Mouse (Mus musculus): Measurements from ENCODE around the gene Hist2h2bb. TPM values are rescaled to one million over a fixed set of nuclear protein-coding genes. Genes with fewer than 3 reads are reported as not detected.

Hist2h2bb gene
- polyA plus RNA-seq, 1 experiment from 2014 or later = 7.9 TPM

- Histone ChIP-seq H3K27me3 (ENCODE audit: control insufficient read depth, insufficient read depth, low read length) (no peaks in the 10 kb centered on the region), H3K4me2 (ENCODE audit: low read length) (peak overlapping the region; percentile 72), H3K4me3 (ENCODE audit: control insufficient read depth in 1 of 2, insufficient read depth in 1 of 2, low read depth in 1 of 2, low read length in 2 of 2) (no peak overlapping the region), H3K9ac (ENCODE audit: low read length) (peak overlapping the region; percentile 74; the same call in 1 of the 2 replicates), H3K36me3 (ENCODE audit: control insufficient read depth, insufficient read depth, low read length) (no peaks in the 10 kb centered on the region), H3K9me3 (ENCODE audit: control insufficient read depth, low read length) (no peaks in the 10 kb centered on the region), H3K4me1 (ENCODE audit: control insufficient read depth in 2 of 2, insufficient read depth in 2 of 2, low read length in 2 of 2) (peaks cover 4 to 28% of the 10 kb centered on the region in 2 experiments), H3K27ac (replicated peaks in 1 of 2; ENCODE audit: control insufficient read depth in 1 of 2, insufficient read depth in 1 of 2, low read depth in 2 of 2, low read length in 2 of 2) (0 out of 4 replicates have a peak overlapping the region, but pooled peaks of 1 of the 2 experiments have one; percentile 21)
- 64% methylated on average over 4 of the region's 4 CpGs for WGBS
- ATAC-seq (ENCODE audit: insufficient number of reproducible peaks, insufficient read depth, low FRiP score, low read depth) = no peak
These were observed 20.6 kb upstream of the Hist2h2bb start for GRCm38 (mm10) chr3:96249034-96249345.

GRCm38 (mm10) chr3:96250890-96251289, 18.7 kb upstream of the Hist2h2bb start:
- H3K27me3 ChIP-seq (ENCODE audit: control insufficient read depth, insufficient read depth, low read length) = no peaks in the 10 kb centered on the region
- H3K4me3 ChIP-seq (ENCODE audit: control insufficient read depth in 1 of 2, insufficient read depth in 1 of 2, low read depth in 1 of 2, low read length in 2 of 2) = no peak overlapping the region
- no peak for ATAC-seq (ENCODE audit: insufficient number of reproducible peaks, insufficient read depth, low FRiP score, low read depth)
- H3K9ac ChIP-seq (ENCODE audit: low read length) = no peak overlapping the region
- no peak overlapping the region for H3K4me2 ChIP-seq (ENCODE audit: low read length)
- H3K36me3 ChIP-seq (ENCODE audit: control insufficient read depth, insufficient read depth, low read length) = no peaks in the 10 kb centered on the region
- peaks cover 0 to 23% of the 10 kb centered on the region in 2 experiments; a peak in 3 of 4 replicates for H3K4me1 ChIP-seq (ENCODE audit: control insufficient read depth in 2 of 2, insufficient read depth in 2 of 2, low read length in 2 of 2)
- WGBS = 60% methylated on average over 3 of the region's 3 CpGs
- H3K27ac ChIP-seq (replicated peaks in 1 of 2; ENCODE audit: control insufficient read depth in 1 of 2, insufficient read depth in 1 of 2, low read depth in 2 of 2, low read length in 2 of 2) = 0 out of 4 replicates have a peak overlapping the region, but pooled peaks of 1 of the 2 experiments have one; percentile 14
- no peaks in the 10 kb centered on the region for H3K9me3 ChIP-seq (ENCODE audit: control insufficient read depth, low read length)

GRCm38 (mm10) chr3:96251787-96252186, 17.8 kb upstream of the Hist2h2bb start:
- Histone ChIP-seq H3K36me3 (ENCODE audit: control insufficient read depth, insufficient read depth, low read length) (no peaks in the 10 kb centered on the region), H3K4me3 (ENCODE audit: control insufficient read depth in 1 of 2, insufficient read depth in 1 of 2, low read depth in 1 of 2, low read length in 2 of 2) (no peak overlapping the region), H3K9me3 (ENCODE audit: control insufficient read depth, low read length) (no peaks in the 10 kb centered on the region), H3K9ac (ENCODE audit: low read length) (no peak overlapping the region), H3K27me3 (ENCODE audit: control insufficient read depth, insufficient read depth, low read length) (no peaks in the 10 kb centered on the region), H3K4me1 (ENCODE audit: control insufficient read depth in 2 of 2, insufficient read depth in 2 of 2, low read length in 2 of 2) (peaks cover 0 to 23% of the 10 kb centered on the region in 2 experiments; a peak in 3 of 4 replicates), H3K27ac (replicated peaks in 1 of 2; ENCODE audit: control insufficient read depth in 1 of 2, insufficient read depth in 1 of 2, low read depth in 2 of 2, low read length in 2 of 2) (no peak overlapping the region), H3K4me2 (ENCODE audit: low read length) (no peak overlapping the region)
- WGBS = 87% methylated on average over 3 of the region's 3 CpGs
- no peak for ATAC-seq (ENCODE audit: insufficient number of reproducible peaks, insufficient read depth, low FRiP score, low read depth)

- Histone ChIP-seq H3K36me3 (ENCODE audit: control insufficient read depth, insufficient read depth, low read length) (no peaks in the 10 kb centered on the region), H3K4me1 (ENCODE audit: control insufficient read depth in 2 of 2, insufficient read depth in 2 of 2, low read length in 2 of 2) (peaks cover 0 to under 1% of the 10 kb centered on the region in 2 experiments; a peak in 1 of 4 replicates), H3K27ac (replicated peaks in 1 of 2; ENCODE audit: control insufficient read depth in 1 of 2, insufficient read depth in 1 of 2, low read depth in 2 of 2, low read length in 2 of 2) (no peak overlapping the region), H3K4me3 (ENCODE audit: control insufficient read depth in 1 of 2, insufficient read depth in 1 of 2, low read depth in 1 of 2, low read length in 2 of 2) (no peak overlapping the region), H3K9me3 (ENCODE audit: control insufficient read depth, low read length) (no peaks in the 10 kb centered on the region), H3K4me2 (ENCODE audit: low read length) (no peak overlapping the region), H3K9ac (ENCODE audit: low read length) (peak overlapping the region; percentile 48; the same call in 1 of the 2 replicates), H3K27me3 (ENCODE audit: control insufficient read depth, insufficient read depth, low read length) (no peaks in the 10 kb centered on the region)
- no peak for ATAC-seq (ENCODE audit: insufficient number of reproducible peaks, insufficient read depth, low FRiP score, low read depth)
- 24% methylated on average over 10 of the region's 10 CpGs for WGBS
These were observed 14.7 kb upstream of the Hist2h2bb start for GRCm38 (mm10) chr3:96254683-96255355.

- H3K9ac ChIP-seq (ENCODE audit: low read length) = no peak overlapping the region
- no peaks in the 10 kb centered on the region for H3K4me1 ChIP-seq (ENCODE audit: control insufficient read depth in 2 of 2, insufficient read depth in 2 of 2, low read length in 2 of 2)
- H3K4me3 ChIP-seq (ENCODE audit: control insufficient read depth in 1 of 2, insufficient read depth in 1 of 2, low read depth in 1 of 2, low read length in 2 of 2) = no peak overlapping the region
- H3K27ac ChIP-seq (replicated peaks in 1 of 2; ENCODE audit: control insufficient read depth in 1 of 2, insufficient read depth in 1 of 2, low read depth in 2 of 2, low read length in 2 of 2) = no peak overlapping the region
- H3K36me3 ChIP-seq (ENCODE audit: control insufficient read depth, insufficient read depth, low read length) = no peaks in the 10 kb centered on the region
- H3K27me3 ChIP-seq (ENCODE audit: control insufficient read depth, insufficient read depth, low read length) = no peaks in the 10 kb centered on the region
- no peaks in the 10 kb centered on the region for H3K9me3 ChIP-seq (ENCODE audit: control insufficient read depth, low read length)
- no peak overlapping the region for H3K4me2 ChIP-seq (ENCODE audit: low read length)
- no peak for ATAC-seq (ENCODE audit: insufficient number of reproducible peaks, insufficient read depth, low FRiP score, low read depth)
- 75% methylated on average over 5 of the region's 5 CpGs for WGBS
These were observed 13.5 kb upstream of the Hist2h2bb start for GRCm38 (mm10) chr3:96255926-96256593.

GRCm38 (mm10) chr3:96257190-96257589, 12.4 kb upstream of the Hist2h2bb start:
- WGBS = 66% methylated on average over 3 of the region's 3 CpGs
- ATAC-seq (ENCODE audit: insufficient number of reproducible peaks, insufficient read depth, low FRiP score, low read depth) = no peak
- no peak overlapping the region for H3K4me2 ChIP-seq (ENCODE audit: low read length)
- H3K36me3 ChIP-seq (ENCODE audit: control insufficient read depth, insufficient read depth, low read length) = no peaks in the 10 kb centered on the region
- H3K9ac ChIP-seq (ENCODE audit: low read length) = no peak overlapping the region
- H3K27ac ChIP-seq (replicated peaks in 1 of 2; ENCODE audit: control insufficient read depth in 1 of 2, insufficient read depth in 1 of 2, low read depth in 2 of 2, low read length in 2 of 2) = no peak overlapping the region
- H3K9me3 ChIP-seq (ENCODE audit: control insufficient read depth, low read length) = no peaks in the 10 kb centered on the region
- no peak overlapping the region for H3K4me3 ChIP-seq (ENCODE audit: control insufficient read depth in 1 of 2, insufficient read depth in 1 of 2, low read depth in 1 of 2, low read length in 2 of 2)
- no peaks in the 10 kb centered on the region for H3K27me3 ChIP-seq (ENCODE audit: control insufficient read depth, insufficient read depth, low read length)
- peaks cover 5 to 6% of the 10 kb centered on the region in 2 experiments for H3K4me1 ChIP-seq (ENCODE audit: control insufficient read depth in 2 of 2, insufficient read depth in 2 of 2, low read length in 2 of 2)

- no peak for ATAC-seq (ENCODE audit: insufficient number of reproducible peaks, insufficient read depth, low FRiP score, low read depth)
- Histone ChIP-seq H3K4me3 (ENCODE audit: control insufficient read depth in 1 of 2, insufficient read depth in 1 of 2, low read depth in 1 of 2, low read length in 2 of 2) (no peak overlapping the region), H3K4me2 (ENCODE audit: low read length) (no peak overlapping the region), H3K27ac (replicated peaks in 1 of 2; ENCODE audit: control insufficient read depth in 1 of 2, insufficient read depth in 1 of 2, low read depth in 2 of 2, low read length in 2 of 2) (no peak overlapping the region), H3K27me3 (ENCODE audit: control insufficient read depth, insufficient read depth, low read length) (no peaks in the 10 kb centered on the region), H3K9ac (ENCODE audit: low read length) (no peak overlapping the region), H3K4me1 (ENCODE audit: control insufficient read depth in 2 of 2, insufficient read depth in 2 of 2, low read length in 2 of 2) (peaks cover 13 to 14% of the 10 kb centered on the region in 2 experiments), H3K9me3 (ENCODE audit: control insufficient read depth, low read length) (no peaks in the 10 kb centered on the region), H3K36me3 (ENCODE audit: control insufficient read depth, insufficient read depth, low read length) (no peaks in the 10 kb centered on the region)
- 87% methylated on average over 5 of the region's 5 CpGs for WGBS
These were observed 9.3 kb upstream of the Hist2h2bb start for GRCm38 (mm10) chr3:96260220-96260619.
